Mouse (Mus musculus) midbrain, embryonic 16.5 days (tissue): ENCODE measurements at regions not wholly inside any gene's neighbourhood (a gene's known extent, or its start where the extent isn't known, plus 50 kb on each side); places are given as distances from the start of the nearest gene placed in this dataset.
A peak's percentile ranks its signal among the peaks of the same experiment; 100 is the strongest.

Experiments used
- ATAC-seq: fragments of 200-750 bp; cut with Nextera tagmentation; 2 replicates; pipeline ENCODE4 v1.8.0; 2017; ENCODE audit warnings: moderate TSS enrichment
- H3K27ac ChIP-seq: fragments of 300-500 bp; sonication (generic); 2 replicates; pipeline ENCODE4 v1.5.1; 2014; ENCODE audit warnings: mild to moderate bottlenecking, low read length, mixed read lengths
- H3K27me3 ChIP-seq: fragments of 300-500 bp; sonication (generic); 2 replicates; pipeline ENCODE4 v1.6.1; 2014; ENCODE audit warnings: low read depth, low read length, mixed read lengths; ENCODE audit not compliant: control insufficient read depth, insufficient read depth
- H3K36me3 ChIP-seq: fragments of 300-500 bp; sonication (generic); 2 replicates; pipeline ENCODE4 v1.6.1; 2014; ENCODE audit warnings: mild to moderate bottlenecking, low read length, moderate library complexity, mixed read lengths; ENCODE audit not compliant: control insufficient read depth, insufficient read depth
- H3K4me1 ChIP-seq: fragments of 300-500 bp; sonication (generic); 2 replicates; pipeline ENCODE4 v1.6.1; 2014; ENCODE audit warnings: mild to moderate bottlenecking, low read length, mixed read lengths; ENCODE audit not compliant: control insufficient read depth, insufficient read depth
- H3K4me2 ChIP-seq: fragments of 300-500 bp; sonication (generic); 2 replicates; pipeline ENCODE4 v1.6.1; 2014; ENCODE audit warnings: mild to moderate bottlenecking, low read length, mixed read lengths
- H3K4me3 ChIP-seq: fragments of 300-500 bp; sonication (generic); 2 replicates; pipeline ENCODE4 v1.5.1; 2014; ENCODE audit warnings: low read depth, mild to moderate bottlenecking, low read length, moderate library complexity, mixed read lengths
- H3K9ac ChIP-seq: fragments of 300-500 bp; sonication (generic); 2 replicates; pipeline ENCODE4 v1.6.1; 2014; ENCODE audit warnings: low read depth, low read length, mixed read lengths
- H3K9me3 ChIP-seq: fragments of 300-500 bp; sonication (generic); replicated peaks from 2 replicates; pipeline ENCODE4 v1.6.1; 2014; ENCODE audit warnings: mild to moderate bottlenecking, low read length, mixed read lengths; ENCODE audit not compliant: control insufficient read depth, poor library complexity, severe bottlenecking
- WGBS: fragments of 180-500 bp; shearing (Covaris S2); extraction: QIAGEN DNeasy Blood & Tissue Kit; methylation state at CpG from one replicate; pipeline ENCODE4 v1.1.7; 2014; 5-methylcytosine and 5-hydroxymethylcytosine counted together

- peaks cover 5% of the 10 kb centered on the region; the same call in 1 of the 2 replicates for H3K4me1 ChIP-seq
- H3K4me3 ChIP-seq = no peak overlapping the region
- H3K27ac ChIP-seq = no peak overlapping the region
- H3K27me3 ChIP-seq = no peaks in the 10 kb centered on the region
- H3K36me3 ChIP-seq = no peaks in the 10 kb centered on the region
- H3K4me2 ChIP-seq = no peak overlapping the region
- WGBS = 97% methylated on average over 4 of the region's 4 CpGs
- no peak overlapping the region for H3K9ac ChIP-seq
- no peak for ATAC-seq
- no peaks in the 10 kb centered on the region for H3K9me3 ChIP-seq
These were observed 85.3 kb upstream of the Slc28a3 start for GRCm38 (mm10) chr13:58695964-58696363.

DNA sequence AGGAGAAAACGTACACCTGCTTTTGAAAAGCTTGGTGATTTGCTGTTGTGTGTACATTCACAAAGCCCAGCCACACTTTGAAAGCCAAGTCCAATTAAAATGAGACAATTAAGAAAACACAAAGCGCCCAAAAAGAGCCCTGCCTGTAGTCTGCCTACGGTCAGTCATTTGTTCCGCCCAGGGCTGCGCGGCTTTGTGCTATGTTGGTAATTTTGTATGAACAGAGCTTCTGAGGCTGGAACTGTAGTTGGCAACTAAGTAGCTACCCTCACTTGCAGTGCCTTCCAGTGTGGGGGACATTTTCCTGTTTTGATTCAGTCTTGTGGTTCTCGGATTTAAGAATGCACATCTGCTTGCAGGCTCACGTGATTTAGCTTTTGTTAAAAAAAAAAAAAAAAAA, 89.3 kb upstream of the Slc28a3 start:
- Histone ChIP-seq H3K4me1 (no peaks in the 10 kb centered on the region), H3K27me3 (no peaks in the 10 kb centered on the region), H3K4me3 (no peak overlapping the region), H3K27ac (no peak overlapping the region), H3K4me2 (no peak overlapping the region), H3K9ac (no peak overlapping the region), H3K9me3 (no peaks in the 10 kb centered on the region), H3K36me3 (no peaks in the 10 kb centered on the region)
- WGBS = 72% methylated on average over 8 of the region's 8 CpGs
- no peak for ATAC-seq

DNA sequence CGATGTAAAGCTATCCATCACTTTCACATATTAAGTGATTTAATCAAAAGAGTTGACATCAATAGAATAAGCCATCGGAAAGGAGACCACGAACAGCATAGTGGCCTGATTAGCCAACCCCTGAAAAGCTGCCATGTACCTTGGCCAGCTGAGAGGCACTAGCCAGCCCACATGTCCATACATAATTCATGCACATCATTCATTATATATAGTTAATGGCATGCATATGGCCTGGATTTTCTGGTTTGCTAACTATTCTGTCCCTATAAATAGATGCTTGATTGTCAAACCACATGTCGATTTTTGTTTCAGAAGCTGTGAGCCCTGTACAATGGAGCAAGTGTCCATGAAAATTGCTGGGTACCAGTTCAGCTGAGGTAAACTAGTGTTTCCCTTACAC, 93.5 kb upstream of the Slc28a3 start:
- H3K36me3 ChIP-seq = no peaks in the 10 kb centered on the region
- no peak overlapping the region for H3K4me3 ChIP-seq
- H3K4me2 ChIP-seq = no peak overlapping the region
- no peaks in the 10 kb centered on the region for H3K4me1 ChIP-seq
- H3K27me3 ChIP-seq = no peaks in the 10 kb centered on the region
- no peak overlapping the region for H3K9ac ChIP-seq
- ATAC-seq = no peak
- no peaks in the 10 kb centered on the region; the same call in 1 of the 2 replicates for H3K9me3 ChIP-seq
- H3K27ac ChIP-seq = no peak overlapping the region
- WGBS = 36% methylated on average over 4 of the region's 4 CpGs

DNA sequence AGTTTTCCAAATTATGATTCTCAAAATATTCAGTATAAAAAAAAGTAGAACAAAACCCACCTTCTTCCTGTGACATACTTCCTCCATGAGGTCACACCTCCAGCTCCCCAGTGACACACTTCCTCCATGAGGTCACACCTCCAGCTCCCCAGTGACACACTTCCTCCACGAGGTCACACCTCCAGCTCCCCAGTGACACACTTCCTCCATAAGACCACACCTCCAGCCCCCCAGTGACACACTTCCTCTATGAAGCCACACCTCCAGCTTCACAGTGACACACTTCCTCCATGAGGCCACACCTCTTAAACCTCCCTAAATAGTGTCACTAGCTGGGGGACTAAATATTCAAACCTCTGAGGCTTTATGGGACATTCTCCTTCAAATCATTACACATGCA, 89.8 kb upstream of the Ntrk2 start:
- H3K9me3 ChIP-seq = no peaks in the 10 kb centered on the region
- H3K27me3 ChIP-seq = no peaks in the 10 kb centered on the region
- no peaks in the 10 kb centered on the region for H3K4me1 ChIP-seq
- WGBS = 80% methylated on average over 1 of the region's 1 CpGs
- no peak overlapping the region for H3K4me2 ChIP-seq
- H3K9ac ChIP-seq = no peak overlapping the region
- no peak overlapping the region for H3K27ac ChIP-seq
- no peak overlapping the region for H3K4me3 ChIP-seq
- H3K36me3 ChIP-seq = no peaks in the 10 kb centered on the region
- no peak for ATAC-seq

GRCm38 (mm10) chr13:58730500-58731105, 75.8 kb upstream of the Ntrk2 start:
- peak; percentile 66; the same call in 1 of the 2 replicates for ATAC-seq
- no peak overlapping the region for H3K27ac ChIP-seq
- no peak overlapping the region for H3K4me3 ChIP-seq
- no peaks in the 10 kb centered on the region for H3K27me3 ChIP-seq
- H3K9me3 ChIP-seq = no peaks in the 10 kb centered on the region
- WGBS = 13% methylated on average over 6 of the region's 6 CpGs
- H3K36me3 ChIP-seq = no peaks in the 10 kb centered on the region
- H3K4me2 ChIP-seq = peak overlapping the region; percentile 6; the same call in 1 of the 2 replicates
- peaks cover 7% of the 10 kb centered on the region for H3K4me1 ChIP-seq
- no peak overlapping the region for H3K9ac ChIP-seq

DNA sequence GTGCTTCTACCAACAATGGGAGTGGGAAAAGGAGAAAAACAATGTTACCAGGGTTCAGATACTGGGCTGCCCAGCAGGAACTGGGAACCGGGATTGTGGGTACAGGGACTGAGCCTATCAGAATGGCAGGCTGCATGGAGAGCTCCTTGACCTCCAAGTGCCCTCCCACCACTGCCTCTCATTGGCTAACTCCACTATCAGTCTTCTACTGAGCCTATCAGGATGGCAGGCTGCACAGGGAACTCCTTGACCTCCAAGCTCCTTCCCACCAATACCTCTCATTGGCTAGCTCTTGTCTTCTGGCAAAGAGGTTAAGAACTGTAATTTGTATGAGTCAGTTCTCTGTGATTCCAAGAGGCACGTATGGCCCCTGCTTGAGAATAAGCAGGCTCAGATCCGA, 73.6 kb upstream of the Ntrk2 start:
- WGBS = 79% methylated on average over 3 of the region's 3 CpGs
- Histone ChIP-seq H3K4me3 (no peak overlapping the region), H3K9ac (no peak overlapping the region), H3K36me3 (no peaks in the 10 kb centered on the region), H3K27me3 (no peaks in the 10 kb centered on the region), H3K9me3 (no peaks in the 10 kb centered on the region), H3K27ac (no peak overlapping the region), H3K4me1 (peaks cover 7% of the 10 kb centered on the region), H3K4me2 (no peak overlapping the region)
- no peak for ATAC-seq

DNA sequence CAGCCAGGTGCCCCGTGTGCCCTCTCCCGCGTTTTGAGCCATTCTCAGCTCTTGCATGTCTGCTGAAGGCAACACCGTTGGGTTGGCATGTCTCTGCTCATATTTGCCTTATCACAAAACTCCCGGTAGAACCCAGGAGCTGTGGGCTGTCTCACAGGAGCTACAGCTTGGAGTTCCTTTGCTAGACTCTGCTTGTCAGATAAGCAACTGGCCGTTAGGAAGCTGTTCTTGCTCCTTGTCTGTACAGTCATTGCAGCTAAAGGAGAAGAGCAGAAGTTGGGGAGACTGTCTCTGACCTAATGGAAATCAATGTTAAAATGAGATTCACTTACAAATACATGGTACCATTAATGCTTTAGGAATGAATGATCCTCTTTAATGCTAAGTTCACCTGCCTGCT, 72.8 kb upstream of the Ntrk2 start:
- peaks cover 7% of the 10 kb centered on the region for H3K4me1 ChIP-seq
- no peak for ATAC-seq
- no peak overlapping the region for H3K27ac ChIP-seq
- no peaks in the 10 kb centered on the region for H3K36me3 ChIP-seq
- H3K4me3 ChIP-seq = no peak overlapping the region
- no peak overlapping the region for H3K4me2 ChIP-seq
- WGBS = 88% methylated on average over 6 of the region's 6 CpGs
- H3K9ac ChIP-seq = no peak overlapping the region
- no peaks in the 10 kb centered on the region for H3K27me3 ChIP-seq
- no peaks in the 10 kb centered on the region for H3K9me3 ChIP-seq

DNA sequence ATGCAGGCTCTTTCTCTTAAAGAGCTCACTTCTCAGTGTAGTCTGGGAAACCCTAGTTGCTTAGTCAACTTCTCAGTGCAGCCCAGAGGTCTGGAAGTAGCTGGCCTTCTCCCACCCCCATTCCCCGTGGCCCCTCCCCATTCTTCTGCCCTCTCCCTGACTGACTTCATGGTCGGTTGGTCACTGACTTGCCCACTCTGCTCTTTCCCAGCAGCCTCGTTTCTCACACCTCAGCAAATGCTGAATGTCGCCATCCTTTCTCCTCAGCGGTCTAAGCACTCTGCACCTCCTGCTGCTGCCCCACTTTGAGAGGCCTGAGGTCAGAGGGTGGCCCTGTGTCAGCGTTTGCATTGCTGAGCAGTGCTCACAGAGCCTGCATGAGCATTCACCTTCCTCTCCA, 70.8 kb upstream of the Ntrk2 start:
- H3K4me2 ChIP-seq = no peak overlapping the region
- H3K36me3 ChIP-seq = no peaks in the 10 kb centered on the region
- H3K9me3 ChIP-seq = no peaks in the 10 kb centered on the region
- no peak overlapping the region for H3K9ac ChIP-seq
- WGBS = 13% methylated on average over 6 of the region's 6 CpGs
- no peak overlapping the region for H3K4me3 ChIP-seq
- H3K27ac ChIP-seq = no peak overlapping the region
- peaks cover 3% of the 10 kb centered on the region for H3K4me1 ChIP-seq
- no peak for ATAC-seq
- H3K27me3 ChIP-seq = no peaks in the 10 kb centered on the region

- Histone ChIP-seq H3K9ac (no peak overlapping the region), H3K9me3 (no peaks in the 10 kb centered on the region), H3K4me3 (no peak overlapping the region), H3K27me3 (no peaks in the 10 kb centered on the region), H3K4me2 (no peak overlapping the region), H3K4me1 (no peaks in the 10 kb centered on the region), H3K36me3 (no peaks in the 10 kb centered on the region), H3K27ac (no peak overlapping the region)
- no peak for ATAC-seq
- WGBS = 57% methylated on average over 7 of the region's 7 CpGs
These were observed 65.6 kb upstream of the Ntrk2 start for GRCm38 (mm10) chr13:58740731-58741130.
